Mouse (Mus musculus) forebrain, embryonic 12.5 days (tissue): ENCODE data around the gene Uap1. TPM values are rescaled to one million over a fixed set of nuclear protein-coding genes. Genes with fewer than 3 reads are reported as not detected.
"Not testable (repeated sequence)": the region's sequence is repeated elsewhere in the genome, so short reads cannot be mapped to it uniquely, and the experiment has no call there.

ENCODE experiments used
- ATAC-seq: fragments of 200-750 bp; cut with Nextera tagmentation; 2 replicates; pipeline ENCODE4 v1.8.0; 2017; ENCODE audit warnings: moderate TSS enrichment; ENCODE audit not compliant: low FRiP score
- H3K27ac ChIP-seq: fragments of 300-500 bp; sonication (generic); 2 replicates; pipeline ENCODE4 v1.5.1; 2016; ENCODE audit warnings: mild to moderate bottlenecking
- H3K27me3 ChIP-seq: fragments of 300-500 bp; sonication (generic); 2 replicates; pipeline ENCODE4 v1.6.1; 2016; ENCODE audit warnings: mild to moderate bottlenecking
- H3K36me3 ChIP-seq: fragments of 300-500 bp; sonication (generic); replicated peaks from 2 replicates; pipeline ENCODE4 v1.6.1; 2016; ENCODE audit warnings: mild to moderate bottlenecking
- H3K4me1 ChIP-seq: fragments of 300-500 bp; sonication (generic); 2 replicates; pipeline ENCODE4 v1.6.1; 2016
- H3K4me2 ChIP-seq: fragments of 300-500 bp; sonication (generic); 2 replicates; pipeline ENCODE4 v1.6.1; 2016; ENCODE audit warnings: mild to moderate bottlenecking, moderate library complexity
- H3K4me3 ChIP-seq: fragments of 300-500 bp; sonication (generic); replicated peaks from 2 replicates; pipeline ENCODE4 v1.5.1; 2016; ENCODE audit warnings: mild to moderate bottlenecking
- H3K9ac ChIP-seq: fragments of 300-500 bp; sonication (generic); 2 replicates; pipeline ENCODE4 v1.6.1; 2016; ENCODE audit warnings: mild to moderate bottlenecking
- H3K9me3 ChIP-seq: fragments of 300-500 bp; sonication (generic); 2 replicates; pipeline ENCODE4 v1.6.1; 2016
- WGBS: fragments of 180-500 bp; shearing (Covaris S2); methylation state at CpG from one replicate; pipeline ENCODE4 v1.1.7; 2016; 5-methylcytosine and 5-hydroxymethylcytosine counted together
- polyA plus RNA-seq: library from polyadenylated mRNA; unstranded; fragments of >200 nt; fragmentation: Nextera tagmentation; extraction: Ambion mirVana; gene quantifications from 2 replicates; pipeline ENCODE4 v1.2.1, GENCODE M21; 2016

Gene Uap1
- polyA plus RNA-seq, 1 experiment from 2014 or later, result 60.5 TPM

- Histone ChIP-seq H3K4me1 (no peaks in the 10 kb centered on the region), H3K4me2 (no peak overlapping the region), H3K4me3 (no peak overlapping the region), H3K27me3 (no peaks in the 10 kb centered on the region), H3K27ac (no peak overlapping the region), H3K9ac (no peak overlapping the region), H3K36me3 (peaks cover 13% of the 10 kb centered on the region), H3K9me3 (no peaks in the 10 kb centered on the region)
- 85% methylated on average over 8 of the region's 8 CpGs for WGBS
- no peak for ATAC-seq
Measured at GRCm38 (mm10) chr1:170142256-170142871, 32.4 kb downstream of the Uap1 start.

- Histone ChIP-seq H3K4me2 (no peak overlapping the region), H3K27me3 (no peaks in the 10 kb centered on the region), H3K4me3 (no peak overlapping the region), H3K4me1 (no peaks in the 10 kb centered on the region), H3K9me3 (no peaks in the 10 kb centered on the region), H3K9ac (no peak overlapping the region), H3K36me3 (peaks cover 13% of the 10 kb centered on the region), H3K27ac (no peak overlapping the region)
- WGBS, result 97% methylated on average over 5 of the region's 5 CpGs
- no peak for ATAC-seq
Measured at GRCm38 (mm10) chr1:170141626-170142025, 33.1 kb downstream of the Uap1 start.

- H3K9me3 ChIP-seq, result no peaks in the 10 kb centered on the region
- no peak overlapping the region for H3K4me3 ChIP-seq
- 38% methylated on average over 7 of the region's 7 CpGs for WGBS
- no peak overlapping the region for H3K9ac ChIP-seq
- no peaks in the 10 kb centered on the region for H3K36me3 ChIP-seq
- ATAC-seq, result peak; percentile 57
- no peak overlapping the region for H3K4me2 ChIP-seq
- H3K27me3 ChIP-seq, result no peaks in the 10 kb centered on the region
- no peak overlapping the region for H3K27ac ChIP-seq
- no peaks in the 10 kb centered on the region for H3K4me1 ChIP-seq
Measured at GRCm38 (mm10) chr1:170136351-170137009, 38.3 kb downstream of the Uap1 start.

GRCm38 (mm10) chr1:170134264-170134663 is 40.5 kb downstream of the Uap1 start:
- Histone ChIP-seq H3K36me3 (no peaks in the 10 kb centered on the region), H3K9me3 (no peaks in the 10 kb centered on the region), H3K4me2 (no peak overlapping the region), H3K9ac (no peak overlapping the region), H3K4me3 (no peak overlapping the region), H3K27me3 (no peaks in the 10 kb centered on the region), H3K27ac (no peak overlapping the region), H3K4me1 (no peaks in the 10 kb centered on the region)
- 90% methylated on average over 8 of the region's 8 CpGs for WGBS
- no peak for ATAC-seq

GRCm38 (mm10) chr1:170130962-170131361 is 43.8 kb downstream of the Uap1 start:
- Histone ChIP-seq H3K4me3 (no peak overlapping the region), H3K4me1 (no peaks in the 10 kb centered on the region), H3K4me2 (no peak overlapping the region), H3K9ac (no peak overlapping the region), H3K27me3 (no peaks in the 10 kb centered on the region), H3K27ac (no peak overlapping the region), H3K36me3 (no peaks in the 10 kb centered on the region), H3K9me3 (no peaks in the 10 kb centered on the region)
- 73% methylated on average over 3 of the region's 3 CpGs for WGBS
- ATAC-seq, result no peak

- no peak for ATAC-seq
- 31% methylated on average over 2 of the region's 2 CpGs for WGBS
- Histone ChIP-seq H3K36me3 (no peaks in the 10 kb centered on the region), H3K4me2 (no peak overlapping the region), H3K9me3 (no peaks in the 10 kb centered on the region), H3K4me1 (no peaks in the 10 kb centered on the region), H3K9ac (no peak overlapping the region), H3K27me3 (no peaks in the 10 kb centered on the region), H3K27ac (no peak overlapping the region), H3K4me3 (no peak overlapping the region)
Measured at GRCm38 (mm10) chr1:170124644-170125043, 50.1 kb downstream of the Uap1 start.

- Histone ChIP-seq H3K27me3 (no peaks in the 10 kb centered on the region), H3K9me3 (no peaks in the 10 kb centered on the region), H3K36me3 (no peaks in the 10 kb centered on the region), H3K4me1 (no peaks in the 10 kb centered on the region), H3K4me3 (no peak overlapping the region), H3K4me2 (no peak overlapping the region), H3K9ac (no peak overlapping the region), H3K27ac (no peak overlapping the region)
- WGBS, result 87% methylated on average over 6 of the region's 6 CpGs
- no peak for ATAC-seq
Measured at GRCm38 (mm10) chr1:170113616-170114015, 61.1 kb downstream of the Uap1 start.

GRCm38 (mm10) chr1:170112261-170112660 is 62.5 kb downstream of the Uap1 start:
- H3K27ac ChIP-seq, result no peak overlapping the region
- H3K4me1 ChIP-seq, result no peaks in the 10 kb centered on the region
- H3K36me3 ChIP-seq, result no peaks in the 10 kb centered on the region
- no peak overlapping the region for H3K4me3 ChIP-seq
- no peak overlapping the region for H3K4me2 ChIP-seq
- WGBS, result 92% methylated on average over 10 of the region's 10 CpGs
- no peaks in the 10 kb centered on the region for H3K9me3 ChIP-seq
- no peaks in the 10 kb centered on the region for H3K27me3 ChIP-seq
- no peak for ATAC-seq
- no peak overlapping the region for H3K9ac ChIP-seq

- no peak overlapping the region for H3K9ac ChIP-seq
- no peaks in the 10 kb centered on the region for H3K4me1 ChIP-seq
- no peak overlapping the region for H3K4me3 ChIP-seq
- 87% methylated on average over 16 of the region's 16 CpGs for WGBS
- no peaks in the 10 kb centered on the region for H3K27me3 ChIP-seq
- H3K9me3 ChIP-seq, result no peaks in the 10 kb centered on the region
- no peak overlapping the region for H3K4me2 ChIP-seq
- no peak overlapping the region for H3K27ac ChIP-seq
- H3K36me3 ChIP-seq, result no peaks in the 10 kb centered on the region
- no peak for ATAC-seq
Measured at GRCm38 (mm10) chr1:170111651-170112226, 63.0 kb downstream of the Uap1 start.

GRCm38 (mm10) chr1:170110516-170111332 is 64.0 kb downstream of the Uap1 start, which contains the start of gene Ddr2:
TSS of gene Ddr2 (minus strand) at chr1:170110762.
- Histone ChIP-seq H3K36me3 (no peaks in the 10 kb centered on the region), H3K4me1 (no peaks in the 10 kb centered on the region), H3K9me3 (no peaks in the 10 kb centered on the region), H3K4me3 (peak within 1 kb of the TSS; percentile 20), H3K27ac (peak within 1 kb of the TSS; percentile 46; the same call in 1 of the 2 replicates), H3K9ac (no peak within 1 kb of the TSS), H3K4me2 (no peak within 1 kb of the TSS), H3K27me3 (no peaks in the 10 kb centered on the region)
- no peak for ATAC-seq
- 79% methylated on average over 17 of the region's 17 CpGs for WGBS

- ATAC-seq, result no peak
- 86% methylated on average over 19 of the region's 19 CpGs for WGBS
- Histone ChIP-seq H3K27me3 (no peaks in the 10 kb centered on the region), H3K9ac (no peak overlapping the region), H3K9me3 (no peaks in the 10 kb centered on the region), H3K4me3 (peak overlapping the region; percentile 20), H3K4me1 (no peaks in the 10 kb centered on the region), H3K27ac (peak overlapping the region; percentile 46; the same call in 1 of the 2 replicates), H3K4me2 (no peak overlapping the region), H3K36me3 (no peaks in the 10 kb centered on the region)
Measured at GRCm38 (mm10) chr1:170109776-170110515, 64.8 kb downstream of the Uap1 start.

- WGBS, result 85% methylated on average over 6 of the region's 6 CpGs
Measured at GRCm38 (mm10) chr1:170102814-170103213, 71.9 kb downstream of the Uap1 start.

More at GRCm38 (mm10) chr1:170102814-170103213, 71.9 kb downstream of the Uap1 start:
- not testable (repeated sequence) for H3K4me3 ChIP-seq, H3K4me1 ChIP-seq, H3K9ac ChIP-seq, H3K27me3 ChIP-seq, H3K36me3 ChIP-seq, ATAC-seq, H3K27ac ChIP-seq, H3K4me2 ChIP-seq, H3K9me3 ChIP-seq
